Mouse (Mus musculus) brain, embryonic 14.5 days (tissue): ENCODE results near the gene Selenoh.

Experiments
- CTCF ChIP-seq: fragments of 200-500 bp; IDR thresholded peaks from 2 replicates; pipeline ENCODE4 v1.5.1; 2012; ENCODE audit warnings: inconsistent platforms, mild to moderate bottlenecking, moderate library complexity, borderline replicate concordance; ENCODE audit not compliant: insufficient read depth, insufficient read length; ENCODE audit errors: extremely low read depth
- POLR2A ChIP-seq: fragments of 200-500 bp; IDR thresholded peaks from 2 replicates; pipeline ENCODE4 v1.6.1; 2012; ENCODE audit warnings: mild to moderate bottlenecking, inconsistent platforms, borderline replicate concordance; ENCODE audit not compliant: poor library complexity, insufficient read depth, insufficient read length, severe bottlenecking; ENCODE audit errors: extremely low read depth

GRCm38 (mm10) chr2:84623428-84624119 is 47.0 kb downstream of the Selenoh start:
- TF ChIP-seq CTCF (no peak), POLR2A (no peak)
